Mouse (Mus musculus) thymus, postnatal 25 days (tissue): ENCODE measurements at regions not wholly inside any gene's neighbourhood (a gene's known extent, or its start where the extent isn't known, plus 50 kb on each side); places are given as distances from the start of the nearest gene placed in this dataset.

Source experiments
- DNase-seq: peaks from one replicate; pipeline ENCODE4 v3.0.0; 2022

- DNase-seq = no peak
Measured at GRCm38 (mm10) chr8:128242465-128243251, 115.7 kb upstream of the Nrp1 start.

GRCm38 (mm10) chr8:128251723-128252122 is 106.7 kb upstream of the Nrp1 start:
- DNase-seq = no peak

DNA sequence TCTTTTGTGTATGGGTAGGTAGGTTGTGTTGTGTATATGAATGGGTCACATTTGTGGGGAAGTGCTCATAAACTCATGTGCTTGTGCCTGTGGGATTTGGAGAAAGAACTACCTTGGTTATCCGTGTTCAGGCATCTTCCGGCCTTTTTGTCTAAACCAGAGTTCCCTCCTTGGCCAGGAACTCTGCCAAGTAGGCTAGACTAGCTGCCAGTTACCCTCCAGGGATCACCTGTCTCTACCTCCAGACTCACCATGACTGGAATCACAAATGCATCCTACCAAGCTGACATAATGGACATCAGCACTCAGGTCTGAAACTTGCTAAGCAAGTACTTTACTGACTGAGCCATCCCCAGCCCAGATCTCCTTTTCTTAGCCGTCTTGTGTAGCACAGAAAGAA is 97.6 kb upstream of the Nrp1 start:
- no peak for DNase-seq

GRCm38 (mm10) chr8:128261367-128261766 is 97.0 kb upstream of the Nrp1 start:
- DNase-seq = no peak

DNA sequence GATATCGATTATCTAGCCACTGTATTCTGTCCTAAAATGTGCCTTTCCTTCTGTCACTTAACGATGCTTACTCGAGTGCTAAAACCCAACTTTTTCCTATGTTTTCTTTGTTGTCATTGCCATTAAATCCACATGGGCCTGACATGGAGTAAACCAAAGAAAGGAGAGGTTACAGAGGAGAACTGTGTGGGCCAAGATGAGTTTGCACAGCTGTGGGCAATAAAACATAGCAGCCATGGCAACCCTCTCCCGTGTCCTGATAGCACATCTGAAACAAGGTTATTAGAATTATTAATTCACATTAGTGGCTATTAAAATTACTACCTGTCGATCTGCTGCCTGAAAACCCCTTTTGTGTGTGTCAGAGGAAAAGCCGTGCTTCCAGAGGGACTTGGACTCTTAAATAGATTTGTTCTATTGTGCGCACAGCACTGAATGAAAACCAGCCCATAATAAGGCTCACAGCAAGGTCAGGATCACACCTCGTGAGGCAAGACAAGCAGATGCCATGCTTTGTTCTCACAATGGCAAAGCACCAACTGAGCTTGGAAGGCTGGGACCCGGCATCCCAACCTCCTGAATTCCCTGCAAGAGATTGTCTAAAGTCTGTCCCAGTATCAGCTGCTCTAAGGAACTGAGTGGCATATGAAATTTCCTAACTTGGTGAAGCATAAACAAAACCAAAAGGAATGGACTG is 95.0 kb upstream of the Nrp1 start:
- DNase-seq = no peak

DNA sequence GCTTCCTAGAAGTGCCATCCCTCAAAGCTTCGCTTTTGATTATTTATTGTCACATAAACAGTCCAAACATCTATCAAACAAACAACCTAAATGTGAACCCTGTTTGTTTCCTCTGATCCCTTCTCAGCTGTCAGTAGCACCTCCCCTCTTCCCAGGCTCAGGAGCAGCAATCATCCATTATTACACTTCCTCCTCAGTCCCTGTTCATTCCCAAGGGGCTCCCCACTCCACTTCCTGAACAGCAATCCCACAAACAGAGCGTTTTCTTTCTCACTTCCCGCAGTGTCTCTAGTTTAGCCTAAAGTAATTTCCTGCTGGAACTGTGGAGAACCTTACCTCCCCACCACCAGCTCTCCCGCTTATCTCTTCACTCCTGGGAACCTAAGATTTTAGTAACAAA is 91.1 kb upstream of the Nrp1 start:
- no peak for DNase-seq

DNA sequence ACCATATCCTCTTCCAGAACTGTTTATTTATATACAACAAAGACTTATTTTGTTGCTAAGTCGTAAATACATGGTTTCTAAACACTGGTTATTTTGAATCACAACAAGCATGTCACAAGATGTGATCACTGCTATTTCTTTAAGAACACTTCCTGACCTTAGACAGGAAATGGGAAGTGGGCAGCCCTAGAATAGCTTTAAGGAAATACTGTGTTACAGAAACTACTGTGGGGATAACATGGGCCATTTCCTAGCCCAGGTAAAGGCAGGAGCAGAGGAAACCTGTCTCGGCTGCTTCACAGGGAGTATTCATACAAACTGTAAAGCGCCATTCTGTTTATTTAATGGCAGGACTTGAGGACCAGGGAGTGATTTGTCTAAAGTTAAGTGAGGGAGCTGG is 90.4 kb upstream of the Nrp1 start:
- no peak for DNase-seq

- no peak for DNase-seq
Measured at GRCm38 (mm10) chr8:128269546-128269945, 88.9 kb upstream of the Nrp1 start.

GRCm38 (mm10) chr8:128272866-128273344 is 85.5 kb upstream of the Nrp1 start:
- no peak for DNase-seq

DNA sequence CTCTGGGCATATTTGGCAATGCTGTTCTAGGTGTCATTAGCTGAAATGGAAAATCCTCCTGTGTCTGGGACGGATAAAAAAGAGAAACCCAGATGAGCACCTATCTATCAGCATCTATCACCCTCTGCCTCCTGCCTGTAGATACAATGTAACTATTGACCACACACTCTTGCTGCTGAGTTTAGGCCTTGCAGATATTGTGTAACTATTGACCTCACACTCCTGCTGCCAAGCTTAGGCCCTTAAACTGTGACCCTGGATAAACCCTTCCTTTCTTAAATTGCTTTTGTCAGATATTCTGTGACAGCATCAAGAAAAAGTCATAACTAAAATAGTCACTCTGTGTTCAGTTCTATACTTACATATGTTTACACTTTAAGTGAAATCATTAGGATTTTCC is 81.9 kb upstream of the Nrp1 start:
- no peak for DNase-seq

DNA sequence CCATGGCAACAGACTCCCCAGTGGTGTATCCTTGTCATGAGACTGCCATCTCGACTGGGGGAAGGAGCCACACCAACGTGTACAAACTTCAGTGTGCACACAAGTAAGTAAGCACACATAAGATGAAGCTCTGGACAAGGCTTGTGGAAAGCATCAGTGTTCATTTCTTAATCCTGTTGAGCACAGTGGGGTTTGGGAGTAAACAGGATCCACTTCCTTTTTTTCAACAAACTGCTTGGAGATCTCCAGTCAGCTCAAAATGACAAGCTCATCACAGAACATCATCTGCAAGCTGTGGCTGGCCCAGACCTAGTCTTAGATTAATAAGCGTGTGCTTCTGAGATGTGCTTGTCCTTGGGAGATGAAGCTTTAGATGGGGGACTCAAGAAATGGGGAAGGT is 75.6 kb upstream of the Nrp1 start:
- no peak for DNase-seq

- DNase-seq = no peak
Measured at GRCm38 (mm10) chr8:128283365-128283764, 75.0 kb upstream of the Nrp1 start.

DNA sequence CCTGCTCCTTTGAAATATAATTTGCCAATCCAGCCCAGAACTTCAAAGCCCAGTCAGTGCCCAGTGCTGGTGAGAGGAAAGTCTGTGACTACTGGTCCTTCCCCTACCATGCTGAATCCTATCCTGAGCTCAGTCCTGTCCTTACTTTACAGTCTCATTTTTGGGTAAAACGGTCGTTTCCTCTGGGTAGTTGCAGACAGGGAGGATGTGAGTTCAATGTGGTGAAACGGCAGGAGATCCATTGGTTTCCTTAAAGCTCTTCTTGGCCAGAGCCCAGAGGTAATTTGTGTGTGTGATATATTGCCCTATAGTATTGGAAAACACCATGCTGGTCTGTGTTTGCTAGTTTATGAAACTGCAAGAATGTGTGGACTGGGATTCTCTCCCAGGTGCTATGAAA is 73.6 kb upstream of the Nrp1 start:
- DNase-seq = no peak

DNA sequence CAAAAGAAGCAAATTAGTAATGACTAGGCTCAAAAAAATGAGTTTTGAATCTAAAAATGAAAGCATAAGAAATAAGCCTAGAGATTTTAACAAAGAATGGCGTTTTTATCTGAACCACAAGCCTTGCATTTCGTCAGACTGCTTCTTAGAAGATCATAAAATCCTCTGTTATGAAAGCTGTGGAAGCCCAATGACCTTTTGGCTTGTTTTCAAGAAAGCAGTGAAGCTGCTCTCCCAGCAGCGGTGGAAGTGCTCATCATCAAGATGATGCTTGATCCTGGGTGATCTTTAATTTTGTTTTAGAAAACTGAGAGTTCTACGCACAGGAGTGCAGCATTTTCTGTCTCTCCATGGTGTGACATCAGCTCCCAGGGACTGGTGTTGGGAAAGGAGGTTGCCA is 68.3 kb upstream of the Nrp1 start:
- no peak for DNase-seq

DNA sequence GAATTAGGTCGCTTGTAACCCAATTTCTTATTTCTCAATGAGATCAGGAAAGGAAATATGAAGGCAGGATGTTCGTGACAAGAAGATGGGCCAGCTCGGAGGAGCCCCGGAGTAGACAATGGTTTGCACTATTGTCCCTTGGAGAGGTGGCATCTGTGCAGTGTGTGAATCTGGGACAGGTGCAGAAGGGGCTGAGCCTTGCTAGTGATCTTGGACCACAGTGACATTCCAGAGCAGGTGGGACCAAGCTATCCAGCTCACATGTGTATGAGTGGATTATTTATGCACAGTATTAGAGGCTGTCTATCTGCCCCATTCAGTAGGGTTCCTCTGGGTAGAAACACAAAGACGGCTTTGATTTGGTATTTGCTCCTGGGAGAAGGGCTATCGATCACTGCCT is 66.0 kb upstream of the Nrp1 start:
- no peak for DNase-seq

DNA sequence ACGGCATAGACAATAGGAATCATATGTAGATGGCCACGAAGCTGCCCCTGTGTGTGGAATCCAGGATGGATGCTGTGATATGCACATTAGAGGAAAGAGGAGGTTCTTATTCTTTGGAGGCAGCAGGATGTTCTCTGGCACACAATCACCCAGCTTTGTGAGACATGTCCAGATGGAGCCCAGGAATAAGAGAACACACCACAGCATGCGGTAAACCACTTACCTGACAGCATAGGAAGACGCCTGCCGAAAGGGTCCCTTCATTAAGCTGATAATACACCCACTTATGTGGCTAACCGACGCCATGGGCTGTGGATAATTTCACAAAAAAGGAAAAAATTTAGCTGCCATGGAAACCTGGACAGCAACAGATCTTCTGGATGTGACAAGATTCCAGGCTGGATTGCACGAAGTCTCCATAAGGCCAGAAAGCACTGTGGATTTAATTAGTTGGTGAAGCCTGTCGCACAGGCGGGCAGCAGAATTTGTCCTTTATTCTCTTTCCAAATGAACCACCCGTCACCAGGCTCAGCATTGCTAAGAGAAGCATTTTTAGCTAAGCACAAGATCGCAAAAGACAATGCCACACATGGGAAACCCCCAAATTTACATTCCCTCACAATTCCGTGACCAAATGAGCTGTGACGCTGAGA is 61.5 kb upstream of the Nrp1 start:
- DNase-seq = no peak

GRCm38 (mm10) chr8:128302322-128302721 is 56.1 kb upstream of the Nrp1 start:
- no peak for DNase-seq
